Mouse (Mus musculus) CH12.LX (cell line): ENCODE results near the gene Acsl6. TPM values are rescaled to one million over a fixed set of nuclear protein-coding genes. Genes with fewer than 3 reads are reported as not detected.
A peak's percentile ranks its signal among the peaks of the same experiment; 100 is the strongest.

Experiments
- DNase-seq: peaks from one replicate; pipeline ENCODE4 v3.0.0-alpha.2; 2013; ENCODE audit errors: extremely low read depth
- H3K27ac ChIP-seq: 2 replicates; pipeline ENCODE4 v1.5.1; 2012; ENCODE audit warnings: low read depth, mild to moderate bottlenecking, control low read depth, moderate library complexity; ENCODE audit not compliant: insufficient read depth
- H3K27me3 ChIP-seq: replicated peaks from 2 replicates; pipeline ENCODE3; 2012; ENCODE audit warnings: inconsistent platforms
- H3K36me3 ChIP-seq, 2 experiments: replicated peaks in 1 of 2; 2 replicates each; pipeline versions ENCODE3 to v1.6.1; 2012; ENCODE audit warnings: inconsistent platforms in 1 of 2, low read length in 1 of 2, mild to moderate bottlenecking in 1 of 2, mixed read lengths in 1 of 2, moderate library complexity in 1 of 2; ENCODE audit not compliant: control insufficient read depth in 1 of 2, insufficient read depth in 1 of 2
- H3K4me1 ChIP-seq, 2 experiments: 2 replicates each; pipeline ENCODE4 v1.6.1; 2012; ENCODE audit warnings: inconsistent platforms in 1 of 2, moderate library complexity in 1 of 2; ENCODE audit not compliant: insufficient read depth in 2 of 2, control insufficient read depth in 1 of 2
- H3K4me2 ChIP-seq: 2 replicates; pipeline ENCODE4 v1.6.1; 2012; ENCODE audit warnings: low read depth, mild to moderate bottlenecking, control low read depth; ENCODE audit not compliant: poor library complexity, insufficient read depth, severe bottlenecking
- H3K4me3 ChIP-seq, 3 experiments: fragments of 150-350 bp in 1 of 3; sonication (generic) in 1 of 3; replicated peaks in 1 of 3; 2 replicates each; pipeline versions ENCODE3 to v1.5.1; 2011 to 2012; ENCODE audit warnings: low read depth in 2 of 3, low read length in 2 of 3, mild to moderate bottlenecking in 2 of 3, moderate library complexity in 2 of 3, control low read depth in 1 of 3, improper control_type of control experiment in 1 of 3, inconsistent platforms in 1 of 3, mixed read lengths in 1 of 3; ENCODE audit not compliant: poor library complexity in 1 of 3
- H3K79me2 ChIP-seq: replicated peaks from 2 replicates; pipeline ENCODE4 v1.6.1; 2012; ENCODE audit warnings: mild to moderate bottlenecking, moderate library complexity; ENCODE audit not compliant: control insufficient read depth, poor library complexity, insufficient read depth, severe bottlenecking; ENCODE audit errors: extremely low read depth
- H3K9ac ChIP-seq: 2 replicates; pipeline ENCODE4 v1.6.1; 2012; ENCODE audit warnings: low read depth, mild to moderate bottlenecking, control low read depth, moderate library complexity; ENCODE audit not compliant: insufficient read depth
- H3K9me3 ChIP-seq: replicated peaks from 2 replicates; pipeline ENCODE3; 2012; ENCODE audit warnings: low read length, inconsistent platforms, mixed read lengths
- BHLHE40 ChIP-seq: IDR thresholded peaks from 2 replicates; pipeline ENCODE4 v1.6.1; 2011; ENCODE audit warnings: mild to moderate bottlenecking, low read depth, low read length, improper control_type of control experiment
- CHD1 ChIP-seq: IDR thresholded peaks from 2 replicates; pipeline ENCODE4 v1.6.1; 2012; ENCODE audit warnings: low read depth, low read length, improper control_type of control experiment, inconsistent platforms
- CHD2 ChIP-seq: IDR thresholded peaks from 2 replicates; pipeline ENCODE4 v1.6.1; 2011; ENCODE audit warnings: low read length, improper control_type of control experiment
- EP300 ChIP-seq: IDR thresholded peaks from 2 replicates; pipeline ENCODE4 v1.6.1; 2011; ENCODE audit warnings: low read length, improper control_type of control experiment
- GABPA ChIP-seq: IDR thresholded peaks from 2 replicates; pipeline ENCODE4 v1.6.1; 2012; ENCODE audit warnings: low read depth, low read length, improper control_type of control experiment, inconsistent platforms; ENCODE audit not compliant: insufficient replicate concordance
- HCFC1 ChIP-seq: IDR thresholded peaks from 2 replicates; pipeline ENCODE4 v1.6.1; 2012; ENCODE audit warnings: low read depth, mild to moderate bottlenecking, inconsistent platforms, low read length, improper control_type of control experiment
- IRF4 ChIP-seq: IDR thresholded peaks from 2 replicates; pipeline ENCODE4 v1.6.1; 2014; ENCODE audit warnings: low read depth, mild to moderate bottlenecking, inconsistent platforms, low read length, improper control_type of control experiment
- MAFK ChIP-seq: IDR thresholded peaks from 2 replicates; pipeline ENCODE4 v1.6.1; 2011; ENCODE audit warnings: low read length, improper control_type of control experiment; ENCODE audit not compliant: insufficient replicate concordance
- MAX ChIP-seq: IDR thresholded peaks from 2 replicates; pipeline ENCODE4 v1.6.1; 2011; ENCODE audit warnings: low read length, improper control_type of control experiment
- MXI1 ChIP-seq: IDR thresholded peaks from 2 replicates; pipeline ENCODE4 v1.6.1; 2011; ENCODE audit warnings: mild to moderate bottlenecking, low read depth, low read length, improper control_type of control experiment
- MYC ChIP-seq: IDR thresholded peaks from 2 replicates; pipeline ENCODE4 v1.6.1; 2011; ENCODE audit warnings: low read depth, mild to moderate bottlenecking, improper control_type of control experiment, low read length
- NELFE ChIP-seq: IDR thresholded peaks from 2 replicates; pipeline ENCODE4 v1.6.1; 2011; ENCODE audit warnings: low read depth, low read length, improper control_type of control experiment
- PAX5 ChIP-seq: IDR thresholded peaks from 2 replicates; pipeline ENCODE4 v1.6.1; 2012; ENCODE audit warnings: low read length, inconsistent platforms, mixed read lengths
- POLR2A ChIP-seq: IDR thresholded peaks from 2 replicates; pipeline ENCODE4 v1.6.1; 2011; ENCODE audit warnings: low read depth, mild to moderate bottlenecking, improper control_type of control experiment, low read length
- POLR2AphosphoS2 ChIP-seq: IDR thresholded peaks from 2 replicates; pipeline ENCODE4 v1.6.1; 2011; ENCODE audit warnings: low read depth, low read length, improper control_type of control experiment
- RAD21 ChIP-seq: IDR thresholded peaks from 2 replicates; pipeline ENCODE4 v1.6.1; 2011; ENCODE audit warnings: low read depth, mild to moderate bottlenecking, low read length, improper control_type of control experiment, moderate library complexity
- RCOR1 ChIP-seq: conservative IDR thresholded peaks from 2 replicates; pipeline ENCODE4 v1.6.1; 2012; ENCODE audit warnings: low read depth, mild to moderate bottlenecking, inconsistent platforms, low read length, improper control_type of control experiment
- SIN3A ChIP-seq: IDR thresholded peaks from 2 replicates; pipeline ENCODE4 v1.6.1; 2012; ENCODE audit warnings: low read length, improper control_type of control experiment, inconsistent platforms
- TCF12 ChIP-seq: IDR thresholded peaks from 2 replicates; pipeline ENCODE4 v1.6.1; 2014; ENCODE audit warnings: low read depth, mild to moderate bottlenecking, inconsistent platforms, low read length, improper control_type of control experiment
- UBTF ChIP-seq: IDR thresholded peaks from 2 replicates; pipeline ENCODE4 v1.6.1; 2012; ENCODE audit warnings: low read depth, mild to moderate bottlenecking, inconsistent platforms, low read length, improper control_type of control experiment, moderate library complexity
- USF1 ChIP-seq: IDR thresholded peaks from 2 replicates; pipeline ENCODE4 v1.6.1; 2014; ENCODE audit warnings: low read depth, mild to moderate bottlenecking, inconsistent platforms, low read length, improper control_type of control experiment
- ZC3H11A ChIP-seq: IDR thresholded peaks from 2 replicates; pipeline ENCODE4 v1.6.1; 2012; ENCODE audit warnings: low read depth, mild to moderate bottlenecking, inconsistent platforms, low read length, improper control_type of control experiment
- ZKSCAN1 ChIP-seq: IDR thresholded peaks from 2 replicates; pipeline ENCODE4 v1.6.1; 2012; ENCODE audit warnings: low read depth, inconsistent platforms, low read length, improper control_type of control experiment, borderline replicate concordance
- dilution Hi-C: fragments of 300-500 bp; cut with MboI; formaldehyde crosslinking; loops from 2 replicates; pipeline ENCODE4 v1.14.3; 2020; ENCODE audit warnings: low sequenced_read_pairs; ENCODE audit not compliant: extremely low pct_unique_long_range_greater_than_20kb, extremely low pct_ligation_motif_present
- in situ Hi-C: fragments of 300-500 bp; cut with MboI; formaldehyde crosslinking; loops from 3 replicates; pipeline ENCODE4 v1.14.3; 2019; ENCODE audit warnings: low sequenced_read_pairs, low pct_ligation_motif_present, low pct_unique_long_range_greater_than_20kb, mixed read lengths
- polyA plus RNA-seq: library from polyadenylated mRNA; unstranded; fragments of >175 nt; gene quantifications from 2 replicates; pipeline ENCODE4 v1.2.1, GENCODE M21; 2012; ENCODE audit warnings: low read depth; ENCODE audit not compliant: insufficient read length
- total RNA-seq, 2 experiments: library from RNA; depleted of rRNA; stranded (reverse); fragments of 300-350 nt in 1 of 2; fragments of >200 nt in 1 of 2; gene quantifications; 2 replicates each; pipeline ENCODE4 v1.2.3; 2012 to 2014

Gene Acsl6
- total and polyA plus RNA-seq, 3 experiments, result 74.1 to 222 (median 96.9) TPM

DNA sequence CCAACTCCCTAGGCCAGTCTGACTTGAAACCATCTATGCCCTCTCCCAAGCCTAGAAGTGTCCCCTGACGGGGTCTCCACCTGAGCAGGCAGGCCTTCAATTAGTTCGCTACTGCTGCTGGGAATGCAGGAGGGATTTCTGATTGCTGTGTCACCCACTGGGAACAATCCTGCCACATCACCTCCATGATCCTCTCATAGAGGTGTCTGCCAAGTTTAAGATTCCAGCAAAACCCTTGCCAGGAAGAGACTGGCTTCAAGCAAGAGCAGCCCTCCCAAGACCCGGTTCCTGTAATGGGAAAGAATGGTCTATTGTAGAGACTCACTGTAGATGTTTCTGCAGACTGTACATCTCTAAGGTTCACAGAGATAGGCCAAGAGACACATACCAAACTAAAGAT is 992 bp upstream of the Acsl6 start:
- in situ Hi-C loops, result loop anchor here (5.0 to 25.0 kb wide), 3 partner anchors 35 to 360 kb away; partner anchors contain the start of genes Fnip1 and Il3
- no peak for DNase-seq
- Histone ChIP-seq H3K4me1 (peaks cover 14 to 68% of the 10 kb centered on the region in 2 experiments), H3K36me3 (peaks cover 0 to 3% of the 10 kb centered on the region in 2 experiments), H3K9ac (no peak overlapping the region), H3K4me3 (no peak overlapping the region), H3K27ac (no peak overlapping the region)
- TF ChIP-seq MXI1, result no peak
- no peak for TF ChIP-seq RAD21
- no peak for TF ChIP-seq CHD1
- TF ChIP-seq CHD2, result no peak
- no peak for TF ChIP-seq BHLHE40
- TF ChIP-seq POLR2AphosphoS2, result no peak
- TF ChIP-seq USF1, result no peak
- no peak for TF ChIP-seq MAFK
- TF ChIP-seq ZKSCAN1, result no peak
- TF ChIP-seq UBTF, result no peak
- TF ChIP-seq GABPA, result no peak
- TF ChIP-seq, all 38 proteins: peak for 0
- H3K9me3 ChIP-seq, result peaks cover 5% of the 10 kb centered on the region
- peaks cover 23% of the 10 kb centered on the region for H3K79me2 ChIP-seq
- dilution Hi-C loops, result no loop called here
- no peaks in the 10 kb centered on the region for H3K27me3 ChIP-seq
- no peak overlapping the region for H3K4me2 ChIP-seq

DNA sequence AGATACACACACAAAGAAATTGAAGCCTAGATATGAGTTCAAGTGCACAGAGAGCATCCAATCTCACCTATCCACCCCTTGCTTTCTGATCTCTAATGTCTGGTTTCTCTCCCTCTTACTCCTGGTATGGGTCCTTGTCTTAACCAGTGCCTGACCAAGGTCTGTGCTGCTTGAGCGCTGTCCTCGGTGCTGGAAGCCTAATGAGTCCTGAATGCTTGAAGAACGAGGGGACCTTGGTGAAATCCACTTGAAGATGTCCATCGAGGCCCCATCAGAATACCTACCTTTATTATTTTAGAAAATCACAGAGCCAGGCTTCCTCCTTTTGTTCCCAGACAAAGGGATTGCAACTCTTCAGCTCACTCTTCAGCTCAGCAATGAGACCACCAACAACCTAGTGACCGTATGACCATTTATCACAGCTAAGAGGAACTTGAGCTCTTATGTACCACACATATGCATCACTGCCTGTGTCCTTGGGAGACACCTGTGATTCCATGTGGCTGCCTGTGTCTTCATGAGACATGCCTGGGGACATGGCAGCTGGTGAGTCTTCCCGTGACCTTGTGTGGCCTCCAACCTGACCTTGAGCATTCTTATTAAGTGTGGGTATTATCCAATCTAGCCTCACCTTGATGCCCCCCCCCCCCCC is 396 bp upstream of the Acsl6 start:
- Histone ChIP-seq H3K27me3 (no peaks in the 10 kb centered on the region), H3K4me2 (peak overlapping the region; percentile 63)
- dilution Hi-C loops, result no loop called here

More for the DNA sequence above, 396 bp upstream of the Acsl6 start:
- H3K79me2 ChIP-seq, result peaks cover 28% of the 10 kb centered on the region
- peaks cover 0 to 9% of the 10 kb centered on the region in 2 experiments for H3K36me3 ChIP-seq
- H3K9me3 ChIP-seq, result peaks cover 5% of the 10 kb centered on the region
- peak; percentile 70 for DNase-seq
- no peak overlapping the region for H3K27ac ChIP-seq
- in situ Hi-C loops, result loop anchor here (5.0 to 25.0 kb wide), 3 partner anchors 36 to 359 kb away; partner anchors contain the start of genes Fnip1 and Il3
- peak overlapping the region in 2 of 3 experiments; percentile 32 to 34 for H3K4me3 ChIP-seq
- TF ChIP-seq USF1, result no peak
- no peak for TF ChIP-seq ZC3H11A
- no peak for TF ChIP-seq GABPA
- peak; percentile 77 for TF ChIP-seq MXI1
- 0 out of 2 replicates have a peak, but pooled peaks have one; percentile 4 for TF ChIP-seq CHD1
- TF ChIP-seq POLR2A, result no peak
- TF ChIP-seq TCF12, result no peak
- TF ChIP-seq EP300, result 0 out of 2 replicates have a peak, but pooled peaks have one; percentile 13
- peak; percentile 91 for TF ChIP-seq SIN3A
- no peak for TF ChIP-seq ZKSCAN1
- no peak for TF ChIP-seq PAX5
- no peak for TF ChIP-seq RCOR1
- no peak for TF ChIP-seq MAFK
- peak; percentile 21; the same call in 1 of the 2 replicates for TF ChIP-seq MAX
- no peak for TF ChIP-seq MYC
- TF ChIP-seq IRF4, result peak; percentile 27; the same call in 1 of the 2 replicates
- TF ChIP-seq NELFE, result no peak
- TF ChIP-seq HCFC1, result no peak
- TF ChIP-seq UBTF, result no peak
- peaks cover 12 to 68% of the 10 kb centered on the region in 2 experiments for H3K4me1 ChIP-seq
- no peak overlapping the region for H3K9ac ChIP-seq
